Mouse (Mus musculus) liver, postnatal 0 days (tissue): ENCODE results near the gene Nf2.

Source experiments
- CTCF ChIP-seq: sonication (generic); IDR thresholded peaks from 2 replicates; pipeline ENCODE4 v1.5.1; 2016; ENCODE audit warnings: antibody characterized with exemption, low read depth
- EP300 ChIP-seq: IDR thresholded peaks from 2 replicates; pipeline ENCODE4 v1.6.1; 2016; ENCODE audit warnings: antibody characterized with exemption, low read depth, mild to moderate bottlenecking

DNA sequence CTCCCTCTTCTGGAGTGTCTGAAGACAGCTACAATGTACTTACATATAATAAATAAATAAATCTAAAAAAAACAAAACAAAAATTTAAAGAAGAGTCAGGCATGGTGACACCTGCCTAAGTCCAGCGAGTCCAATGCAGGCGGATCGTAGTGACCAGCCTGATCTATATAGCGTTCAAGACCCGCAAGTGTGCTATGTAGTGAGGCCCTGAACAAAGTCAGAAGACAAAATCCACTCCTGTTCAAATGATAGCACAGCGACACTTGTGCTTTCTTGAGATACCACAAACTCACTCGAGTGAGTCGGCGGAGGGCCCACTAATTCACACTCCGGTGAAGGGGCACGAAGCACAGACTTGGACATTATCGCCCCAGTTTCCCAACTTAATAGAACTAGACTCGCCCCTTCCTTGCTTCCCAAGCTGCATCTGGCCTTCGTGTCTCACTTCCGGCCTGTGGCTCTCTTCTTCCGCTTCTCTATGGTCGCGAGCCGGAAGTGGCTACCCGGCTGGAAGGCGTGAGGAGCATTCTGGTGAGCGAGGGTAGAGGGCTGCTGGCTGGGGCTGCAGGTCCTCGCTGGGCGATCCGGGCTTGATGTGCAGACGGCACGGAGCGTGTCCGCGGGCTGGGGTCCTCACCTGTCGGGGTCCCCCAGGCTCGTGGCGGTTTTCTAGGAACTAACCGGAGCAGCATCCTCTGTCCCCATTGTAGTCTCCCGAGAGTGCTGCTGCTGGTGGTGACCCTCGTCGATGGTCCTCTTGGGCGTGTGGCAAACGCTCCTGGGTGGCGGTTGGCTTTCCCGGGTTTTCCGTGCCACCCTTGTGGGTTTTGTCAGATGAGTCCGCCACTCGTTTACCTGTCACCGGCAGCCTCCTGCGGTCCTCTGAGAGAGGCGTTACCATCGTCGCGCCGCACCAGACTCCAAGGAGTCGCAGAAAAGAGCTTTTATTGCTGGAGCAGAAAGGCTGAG, 45.8 kb upstream of the Nf2 start, which contains the start of gene Thoc5:
- no peak for TF ChIP-seq CTCF
- no peak for TF ChIP-seq EP300
